Mouse (Mus musculus): ENCODE measurements around the gene Bmpr2. TPM values are rescaled to one million over a fixed set of nuclear protein-coding genes. Genes with fewer than 3 reads are reported as not detected.

Gene Bmpr2
- polyA plus RNA-seq, 1 experiment from 2014 or later: 6.7 TPM

DNA sequence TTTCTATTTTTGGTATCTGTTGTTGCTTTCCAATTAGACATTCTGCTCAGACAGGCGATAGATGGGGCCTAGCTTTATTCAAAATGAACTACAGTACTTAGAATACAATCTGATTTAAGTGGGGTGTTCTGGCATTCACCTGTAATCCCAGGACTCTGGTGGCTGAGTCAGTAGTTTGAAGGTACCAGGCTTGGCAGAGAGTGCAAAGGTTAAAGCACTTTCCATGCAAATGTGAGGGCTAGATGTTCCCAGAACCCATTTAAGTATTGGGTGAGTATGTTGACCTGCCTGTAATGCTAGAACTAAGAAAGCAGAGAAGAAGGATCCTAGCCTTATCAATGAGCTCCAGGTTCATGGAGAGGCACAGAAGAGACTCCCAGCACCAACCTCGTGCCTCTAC, 142.7 kb downstream of the Bmpr2 start:
- ATAC-seq: no peak
- no peak overlapping the region for H3K4me3 ChIP-seq (replicated peaks)

DNA sequence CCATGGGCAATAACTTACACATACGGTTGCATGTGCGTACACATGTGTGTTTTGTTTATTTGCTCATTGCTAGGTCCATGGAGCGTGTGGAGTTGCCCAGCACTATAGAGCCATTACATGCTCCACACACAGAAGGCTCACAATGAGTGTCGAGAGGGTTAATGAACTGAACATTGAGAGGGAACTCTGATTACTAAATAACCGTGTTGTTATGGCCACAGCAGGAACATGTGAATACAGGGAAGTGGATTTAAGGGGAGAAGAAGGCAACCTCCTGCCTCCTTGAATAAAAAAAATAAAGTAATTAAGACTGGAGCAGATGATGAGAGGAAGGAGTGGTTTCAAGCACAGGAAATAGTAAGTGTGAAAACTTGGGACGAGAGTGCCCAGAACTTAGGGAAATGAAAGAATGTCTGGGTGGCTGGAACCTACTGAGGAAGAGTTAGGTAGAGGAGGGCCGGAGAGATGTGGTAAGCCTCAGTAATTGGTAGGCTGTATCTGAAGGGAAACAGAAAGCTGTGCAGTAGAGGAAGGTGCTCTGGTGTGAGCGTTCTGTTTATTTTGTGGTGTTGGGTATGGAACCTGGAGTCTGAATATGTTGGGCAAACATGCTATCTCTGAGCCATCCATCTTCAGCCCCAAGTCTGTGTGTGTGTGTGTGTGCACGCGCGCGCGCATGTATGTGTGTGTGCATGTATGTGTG, 143.8 kb downstream of the Bmpr2 start:
- H3K4me3 ChIP-seq (replicated peaks): no peak overlapping the region
- H3K27ac ChIP-seq: no peak overlapping the region
- H3K9ac ChIP-seq: no peak overlapping the region
- no peaks in the 10 kb centered on the region for H3K27me3 ChIP-seq (replicated peaks)
- no peaks in the 10 kb centered on the region for H3K9me3 ChIP-seq
- 82% methylated on average over 13 of the region's 13 CpGs for WGBS
- no peak overlapping the region for H3K4me2 ChIP-seq (replicated peaks)
- H3K4me1 ChIP-seq (replicated peaks): no peaks in the 10 kb centered on the region; the same call in 1 of the 2 replicates
- no peak for ATAC-seq
- no peaks in the 10 kb centered on the region for H3K36me3 ChIP-seq

More for the DNA sequence above, 142.7 kb downstream of the Bmpr2 start:
- Histone ChIP-seq H3K4me1 (replicated peaks) (no peaks in the 10 kb centered on the region; the same call in 1 of the 2 replicates), H3K4me2 (replicated peaks) (no peak overlapping the region), H3K27me3 (replicated peaks) (no peaks in the 10 kb centered on the region), H3K36me3 (no peaks in the 10 kb centered on the region), H3K9ac (no peak overlapping the region), H3K9me3 (no peaks in the 10 kb centered on the region), H3K27ac (no peak overlapping the region)
- 83% methylated on average over 2 of the region's 2 CpGs for WGBS

DNA sequence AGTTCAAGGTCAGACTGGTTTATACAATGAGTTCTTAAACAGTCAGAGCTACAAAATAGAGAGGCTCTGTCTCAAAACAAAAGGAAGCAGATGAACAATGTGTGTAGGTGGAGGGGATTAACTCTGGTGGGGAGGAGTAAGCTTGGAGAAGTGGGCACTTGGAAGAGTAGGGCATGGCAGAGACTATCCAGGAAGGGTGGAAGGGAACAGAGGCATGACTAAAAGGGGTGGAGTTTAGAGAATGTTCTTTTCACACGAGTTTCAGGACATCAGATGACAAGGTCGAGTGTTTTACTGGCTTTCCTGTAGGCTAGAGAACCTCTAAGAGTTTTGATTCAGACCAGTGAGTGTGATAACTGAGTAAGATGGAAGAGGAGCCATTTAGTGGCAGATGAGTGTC, 144.5 kb downstream of the Bmpr2 start:
- Histone ChIP-seq H3K9ac (no peak overlapping the region), H3K27me3 (replicated peaks) (no peaks in the 10 kb centered on the region), H3K4me3 (replicated peaks) (no peak overlapping the region), H3K4me1 (replicated peaks) (no peaks in the 10 kb centered on the region; the same call in 1 of the 2 replicates), H3K27ac (no peak overlapping the region), H3K36me3 (no peaks in the 10 kb centered on the region), H3K9me3 (no peaks in the 10 kb centered on the region), H3K4me2 (replicated peaks) (no peak overlapping the region)
- no peak for ATAC-seq
- 28% methylated on average over 2 of the region's 2 CpGs for WGBS

DNA sequence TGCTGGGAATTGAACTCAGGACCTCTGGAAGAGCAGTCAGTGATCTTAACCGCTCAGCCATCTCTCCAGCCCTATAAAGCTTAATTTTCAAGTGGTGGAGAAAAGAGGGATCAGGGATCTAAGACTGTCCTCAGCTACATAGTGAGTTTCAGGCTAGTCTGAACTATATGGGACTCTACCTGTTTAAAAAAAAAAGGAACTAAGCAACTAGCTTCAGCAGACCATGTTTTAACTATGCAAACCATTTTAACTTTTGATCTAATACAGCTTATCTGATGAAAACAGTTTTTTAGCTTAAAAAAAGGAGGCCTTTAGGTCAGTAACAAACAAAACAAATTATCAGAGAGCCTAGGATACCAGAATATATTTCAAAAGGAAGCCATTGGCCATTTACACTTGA, 147.7 kb downstream of the Bmpr2 start:
- H3K9me3 ChIP-seq: no peaks in the 10 kb centered on the region
- H3K27me3 ChIP-seq (replicated peaks): no peaks in the 10 kb centered on the region
- no peak overlapping the region for H3K27ac ChIP-seq
- no peaks in the 10 kb centered on the region for H3K36me3 ChIP-seq
- peaks cover 10% of the 10 kb centered on the region; the same call in 1 of the 2 replicates for H3K4me1 ChIP-seq (replicated peaks)
- 87% methylated on average over 1 of the region's 1 CpGs for WGBS
- ATAC-seq: no peak
- H3K4me2 ChIP-seq (replicated peaks): no peak overlapping the region
- no peak overlapping the region for H3K4me3 ChIP-seq (replicated peaks)
- H3K9ac ChIP-seq: no peak overlapping the region

DNA sequence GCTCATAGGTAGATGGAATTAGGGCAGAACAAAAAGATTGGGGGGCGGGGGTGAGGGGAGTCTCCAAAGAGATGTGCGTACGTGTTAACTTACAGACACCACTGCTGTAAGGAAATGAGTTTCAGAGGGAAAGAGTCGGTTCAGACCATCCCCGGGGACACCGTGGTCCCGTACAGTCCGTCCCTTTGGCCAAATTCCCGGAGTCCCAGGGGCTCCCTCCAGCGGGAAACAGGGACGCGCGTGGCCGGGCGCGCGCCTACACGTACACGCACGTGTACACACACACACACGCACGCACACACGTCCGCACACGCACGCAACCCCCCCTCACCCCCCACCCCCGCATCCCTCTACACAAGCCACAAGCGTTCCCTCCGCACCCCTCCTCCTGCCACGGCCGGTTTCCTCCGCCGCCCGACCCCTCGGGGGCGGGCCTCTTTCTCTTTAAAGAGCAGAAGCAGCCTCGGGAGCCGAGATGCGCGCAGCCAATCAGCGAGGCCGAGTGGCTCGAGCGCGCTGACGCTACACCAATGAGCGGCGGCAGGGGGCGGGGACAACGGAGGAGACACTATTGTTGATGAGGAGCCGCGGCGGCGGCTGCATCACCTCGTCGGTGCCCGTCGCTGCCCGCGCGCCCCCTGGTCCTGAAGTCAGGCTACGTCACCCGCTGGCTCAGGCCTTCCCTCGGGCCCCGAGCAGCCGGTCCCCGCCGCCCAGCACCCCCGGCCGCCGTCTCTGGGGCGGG, 149.4 kb downstream of the Bmpr2 start, which contains the start of gene Fam117b:
TSS of gene Fam117b (plus strand) at position 594 of the 745 bp plus-strand sequence.
- WGBS: under 1% methylated on average over 72 of the region's 72 CpGs
- Histone ChIP-seq H3K4me1 (replicated peaks) (peaks cover 10% of the 10 kb centered on the region; the same call in 1 of the 2 replicates), H3K27me3 (replicated peaks) (no peaks in the 10 kb centered on the region), H3K9ac (peak within 1 kb of the TSS; percentile 91), H3K4me2 (replicated peaks) (peak within 1 kb of the TSS; percentile 77), H3K27ac (peak within 1 kb of the TSS; percentile 92), H3K9me3 (no peaks in the 10 kb centered on the region), H3K4me3 (replicated peaks) (peak within 1 kb of the TSS; percentile 99), H3K36me3 (no peaks in the 10 kb centered on the region)
- ATAC-seq: peak; percentile 98

DNA sequence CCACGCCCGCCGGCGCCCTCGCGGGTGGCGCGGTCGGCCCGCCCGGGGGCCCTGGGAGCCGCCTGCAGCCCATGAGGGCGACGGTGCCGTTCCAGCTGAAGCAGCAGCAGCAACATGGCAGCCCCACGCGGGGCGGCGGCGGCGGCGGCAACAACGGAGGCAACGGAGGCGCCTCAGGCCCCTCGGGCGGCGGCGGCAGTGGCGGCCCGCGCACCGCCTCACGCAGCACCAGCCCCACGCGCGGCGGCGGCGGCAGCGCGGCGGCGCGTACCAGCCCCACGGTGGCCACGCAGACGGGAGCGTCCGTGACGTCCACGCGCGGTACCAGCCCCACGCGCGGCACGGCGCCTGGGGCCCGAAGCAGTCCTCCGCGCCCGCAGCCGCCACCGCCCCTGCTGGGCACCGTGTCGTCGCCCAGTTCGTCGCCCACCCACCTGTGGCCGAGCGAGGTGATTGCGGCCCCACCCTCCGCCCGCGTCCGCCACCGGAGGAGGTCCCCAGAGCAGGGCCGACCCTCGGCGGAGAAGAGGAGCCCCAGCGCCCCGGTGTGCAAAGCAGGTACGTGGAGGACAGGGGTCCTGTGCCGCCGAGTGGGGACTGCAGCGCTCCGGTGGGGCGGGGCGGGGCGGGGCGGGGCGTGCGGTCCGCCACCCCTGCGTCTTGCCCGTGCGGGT, 150.1 kb downstream of the Bmpr2 start:
- peak; percentile 66 for ATAC-seq
- WGBS: 0% methylated on average over 80 of the region's 98 CpGs
- H3K27ac ChIP-seq: peak overlapping the region; percentile 92
- H3K27me3 ChIP-seq (replicated peaks): no peaks in the 10 kb centered on the region
- H3K9ac ChIP-seq: peak overlapping the region; percentile 91
- no peaks in the 10 kb centered on the region for H3K36me3 ChIP-seq
- peak overlapping the region; percentile 77 for H3K4me2 ChIP-seq (replicated peaks)
- H3K4me3 ChIP-seq (replicated peaks): peak overlapping the region; percentile 99
- H3K9me3 ChIP-seq: no peaks in the 10 kb centered on the region
- peaks cover 10% of the 10 kb centered on the region; the same call in 1 of the 2 replicates for H3K4me1 ChIP-seq (replicated peaks)

DNA sequence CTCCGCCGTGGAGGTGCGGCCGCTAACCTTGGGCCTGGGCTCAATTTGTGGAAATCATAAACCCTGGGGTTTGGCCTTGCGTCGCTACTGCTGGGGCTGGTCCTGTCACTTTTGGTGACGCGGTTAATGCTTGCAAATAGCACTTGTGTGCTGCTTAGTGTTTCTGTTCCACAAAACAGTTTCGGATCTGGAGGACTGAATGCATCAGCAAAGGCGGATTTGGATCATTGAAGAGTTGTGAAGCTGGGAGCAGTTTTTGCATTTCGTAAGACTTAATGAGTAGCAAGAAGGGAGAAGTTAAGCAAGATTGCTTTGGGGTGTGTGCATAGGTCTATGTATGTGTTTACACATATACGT, 150.6 kb downstream of the Bmpr2 start:
- Histone ChIP-seq H3K9ac (peak overlapping the region; percentile 91), H3K9me3 (no peaks in the 10 kb centered on the region), H3K27me3 (replicated peaks) (no peaks in the 10 kb centered on the region), H3K4me3 (replicated peaks) (peak overlapping the region; percentile 99), H3K36me3 (no peaks in the 10 kb centered on the region), H3K4me1 (replicated peaks) (peaks cover 10% of the 10 kb centered on the region; the same call in 1 of the 2 replicates), H3K4me2 (replicated peaks) (peak overlapping the region; percentile 77), H3K27ac (peak overlapping the region; percentile 92)
- no peak for ATAC-seq
- under 1% methylated on average over 12 of the region's 12 CpGs for WGBS

DNA sequence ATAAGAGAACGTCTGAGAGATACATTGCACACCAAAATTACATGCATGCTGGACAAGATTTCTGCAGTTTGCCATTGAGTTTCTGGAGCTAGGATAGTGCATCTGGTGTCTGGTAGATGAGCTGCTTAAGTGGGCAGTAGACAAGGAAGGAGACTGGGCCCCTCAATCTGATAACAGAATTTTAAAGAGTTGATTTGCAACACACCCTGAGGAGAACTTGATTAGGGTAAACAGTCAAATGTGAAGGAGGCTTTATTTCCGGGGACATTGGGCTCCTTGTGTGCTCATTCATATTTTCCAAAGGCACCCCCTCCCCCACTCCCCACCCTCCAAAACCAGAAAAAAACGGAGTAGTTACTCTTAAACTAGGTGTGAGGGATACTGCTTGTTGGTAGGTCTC, 151.6 kb downstream of the Bmpr2 start:
- ATAC-seq: no peak
- Histone ChIP-seq H3K4me1 (replicated peaks) (peaks cover 10% of the 10 kb centered on the region; the same call in 1 of the 2 replicates), H3K27me3 (replicated peaks) (no peaks in the 10 kb centered on the region), H3K9ac (no peak overlapping the region), H3K9me3 (no peaks in the 10 kb centered on the region), H3K27ac (no peak overlapping the region), H3K4me2 (replicated peaks) (peak overlapping the region; percentile 77), H3K4me3 (replicated peaks) (no peak overlapping the region), H3K36me3 (no peaks in the 10 kb centered on the region)
- 56% methylated on average over 3 of the region's 3 CpGs for WGBS

DNA sequence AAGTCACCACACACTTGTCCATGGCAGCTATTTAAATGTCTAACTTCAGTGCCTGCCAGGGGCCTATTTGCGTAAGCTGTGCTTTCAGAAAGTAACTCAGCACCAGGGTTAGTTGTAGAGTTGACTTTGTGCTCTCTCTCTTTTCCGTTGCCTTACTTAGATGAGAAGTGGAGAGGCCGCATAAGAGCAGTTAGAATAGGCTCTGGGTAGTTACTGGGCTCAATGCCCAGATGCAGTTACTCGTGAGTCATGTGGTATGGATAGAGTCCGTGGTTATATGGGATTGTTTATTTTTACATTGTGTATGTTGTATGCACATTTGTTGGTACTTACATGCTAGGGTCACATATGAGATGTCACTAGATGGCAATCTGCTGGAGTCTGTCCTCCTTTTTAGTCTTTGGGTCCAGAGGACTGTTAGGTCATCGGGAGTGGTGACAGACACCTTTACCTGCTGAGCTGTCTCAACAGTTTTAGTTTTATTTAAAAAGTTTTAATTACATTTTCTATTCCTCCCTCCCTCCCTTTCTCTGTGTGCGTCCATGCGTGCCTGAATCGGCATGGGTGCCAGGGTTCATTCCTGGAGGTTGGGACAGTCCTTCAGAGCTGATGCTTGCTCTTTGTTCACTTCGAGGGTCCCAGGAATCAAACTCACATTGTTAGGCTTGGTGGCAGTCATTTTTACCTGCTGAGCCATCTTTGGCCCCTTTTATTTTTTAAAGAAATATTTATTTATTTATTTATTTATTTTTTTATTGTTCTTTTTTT, 152.8 kb downstream of the Bmpr2 start:
- Histone ChIP-seq H3K27ac (no peak overlapping the region), H3K4me2 (replicated peaks) (no peak overlapping the region), H3K4me3 (replicated peaks) (no peak overlapping the region), H3K36me3 (no peaks in the 10 kb centered on the region), H3K9me3 (no peaks in the 10 kb centered on the region), H3K4me1 (replicated peaks) (peaks cover 10% of the 10 kb centered on the region; the same call in 1 of the 2 replicates), H3K9ac (no peak overlapping the region), H3K27me3 (replicated peaks) (no peaks in the 10 kb centered on the region)
- no peak for ATAC-seq
- 70% methylated on average over 10 of the region's 10 CpGs for WGBS

DNA sequence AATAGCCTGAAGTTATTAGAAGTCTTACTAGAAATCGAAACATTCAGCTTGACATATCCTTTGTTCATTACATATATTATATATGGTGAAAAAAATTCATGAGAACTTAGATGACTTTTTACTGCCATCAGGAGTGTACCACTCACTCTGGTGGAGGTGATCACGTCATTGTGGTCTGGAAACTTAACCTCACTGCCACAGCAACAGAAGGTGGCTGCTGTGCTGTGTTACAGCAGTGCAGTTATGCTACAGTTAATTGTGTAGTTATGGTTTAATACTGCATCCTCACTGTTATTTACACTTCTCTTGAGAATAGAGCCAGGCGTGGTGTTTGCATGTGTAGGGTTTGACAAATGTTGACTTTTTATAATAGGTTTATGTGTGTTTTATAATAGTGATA, 154.2 kb downstream of the Bmpr2 start:
- no peak overlapping the region for H3K4me3 ChIP-seq (replicated peaks)
- peaks cover 10% of the 10 kb centered on the region; the same call in 1 of the 2 replicates for H3K4me1 ChIP-seq (replicated peaks)
- no peak overlapping the region for H3K27ac ChIP-seq
- no peaks in the 10 kb centered on the region for H3K36me3 ChIP-seq
- no peak for ATAC-seq
- H3K27me3 ChIP-seq (replicated peaks): no peaks in the 10 kb centered on the region
- H3K9ac ChIP-seq: no peak overlapping the region
- 65% methylated on average over 3 of the region's 3 CpGs for WGBS
- no peak overlapping the region for H3K4me2 ChIP-seq (replicated peaks)
- no peaks in the 10 kb centered on the region for H3K9me3 ChIP-seq

DNA sequence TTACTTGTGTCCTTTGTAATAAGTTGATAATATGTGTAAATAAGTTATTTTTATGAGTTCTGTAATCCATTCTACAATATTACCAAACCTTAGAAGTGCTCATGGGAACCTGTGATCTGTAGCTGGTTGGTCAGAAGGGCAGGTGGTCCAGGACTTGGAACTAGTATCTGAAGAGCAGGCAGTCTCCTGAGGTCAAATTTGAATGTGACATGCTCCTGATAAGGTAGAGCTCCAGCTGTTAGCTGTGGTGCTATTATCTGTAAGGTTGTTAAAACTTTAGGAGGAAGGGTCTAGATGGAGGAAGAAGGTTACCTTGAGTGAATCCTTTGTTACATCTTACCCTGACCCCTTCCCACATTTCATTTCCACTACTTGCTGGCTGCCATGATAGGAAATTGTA, 154.9 kb downstream of the Bmpr2 start:
- no peaks in the 10 kb centered on the region for H3K27me3 ChIP-seq (replicated peaks)

DNA sequence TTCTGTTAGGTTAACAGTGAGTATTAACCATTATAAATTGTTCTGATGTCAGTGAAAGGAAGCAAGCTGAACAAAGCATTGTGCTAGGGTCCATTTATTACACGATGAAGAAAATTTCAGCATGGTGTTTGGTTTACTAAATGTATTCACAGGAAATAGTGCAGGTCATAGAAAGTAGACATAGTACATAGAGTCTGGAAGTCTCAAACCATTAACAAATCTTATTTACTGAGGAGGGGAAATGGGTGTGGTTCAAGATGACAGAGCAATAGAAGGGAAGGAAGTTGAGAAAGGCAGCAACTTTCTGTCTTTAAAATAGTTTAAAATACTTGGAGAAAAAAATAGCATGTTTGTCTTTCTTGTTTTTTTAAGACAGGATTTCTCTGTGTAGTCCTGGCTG, 160.0 kb downstream of the Bmpr2 start:
- no peak for ATAC-seq
- no peak overlapping the region for H3K27ac ChIP-seq
- H3K9me3 ChIP-seq: no peaks in the 10 kb centered on the region
- 53% methylated on average over 1 of the region's 1 CpGs for WGBS
- no peak overlapping the region for H3K4me2 ChIP-seq (replicated peaks)
- H3K27me3 ChIP-seq (replicated peaks): no peaks in the 10 kb centered on the region
- H3K36me3 ChIP-seq: no peaks in the 10 kb centered on the region
- H3K4me3 ChIP-seq (replicated peaks): no peak overlapping the region
- no peak overlapping the region for H3K9ac ChIP-seq
- no peaks in the 10 kb centered on the region for H3K4me1 ChIP-seq (replicated peaks)

More for the DNA sequence above, 154.9 kb downstream of the Bmpr2 start:
- H3K4me2 ChIP-seq (replicated peaks): no peak overlapping the region
- H3K9me3 ChIP-seq: no peaks in the 10 kb centered on the region
- H3K36me3 ChIP-seq: no peaks in the 10 kb centered on the region
- no peak for ATAC-seq
- peaks cover 10% of the 10 kb centered on the region; the same call in 1 of the 2 replicates for H3K4me1 ChIP-seq (replicated peaks)
- no peak overlapping the region for H3K9ac ChIP-seq
- no peak overlapping the region for H3K4me3 ChIP-seq (replicated peaks)
- no peak overlapping the region for H3K27ac ChIP-seq
